Mouse (Mus musculus) common myeloid progenitor, adult 5-6 weeks (primary cell): Measurements from ENCODE around the gene Ivd. TPM values are rescaled to one million over a fixed set of nuclear protein-coding genes. Genes with fewer than 3 reads are reported as not detected.

ENCODE experiments used
- ATAC-seq: replicated peaks from 2 replicates; pipeline ENCODE4 v1.8.0; 2016; ENCODE audit warnings: low read depth, mild to moderate bottlenecking, moderate TSS enrichment, inconsistent platforms; ENCODE audit not compliant: poor library complexity, severe bottlenecking
- total RNA-seq: library from RNA; stranded (forward); fragments of 200-1000, 187-1606 nt; gene quantifications from 2 replicates; pipeline ENCODE4 v1.2.3, GENCODE M21; 2017

The Ivd gene
- total RNA-seq, 1 experiment from 2014 or later = 36.2 TPM

DNA sequence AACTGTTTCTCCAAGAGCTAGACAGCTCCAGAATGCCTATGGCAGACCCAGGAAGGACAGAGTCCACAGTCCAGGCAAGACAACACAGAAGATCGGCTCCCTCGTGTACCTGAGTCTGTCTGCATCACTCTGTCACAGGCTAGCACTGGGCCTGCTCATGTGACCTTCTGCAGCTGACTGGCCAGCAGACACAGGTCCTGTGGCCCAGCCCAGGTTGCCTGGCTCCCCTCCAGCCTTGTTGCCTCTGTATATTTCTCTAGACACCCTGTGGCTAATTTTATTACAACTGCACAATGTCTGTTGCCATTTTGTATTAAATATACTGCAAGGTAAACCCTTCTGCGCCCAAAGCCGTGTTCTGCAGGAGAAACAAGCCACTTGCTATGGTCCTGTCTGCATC is 19.3 kb downstream of the Ivd start:
- ATAC-seq = no peak

DNA sequence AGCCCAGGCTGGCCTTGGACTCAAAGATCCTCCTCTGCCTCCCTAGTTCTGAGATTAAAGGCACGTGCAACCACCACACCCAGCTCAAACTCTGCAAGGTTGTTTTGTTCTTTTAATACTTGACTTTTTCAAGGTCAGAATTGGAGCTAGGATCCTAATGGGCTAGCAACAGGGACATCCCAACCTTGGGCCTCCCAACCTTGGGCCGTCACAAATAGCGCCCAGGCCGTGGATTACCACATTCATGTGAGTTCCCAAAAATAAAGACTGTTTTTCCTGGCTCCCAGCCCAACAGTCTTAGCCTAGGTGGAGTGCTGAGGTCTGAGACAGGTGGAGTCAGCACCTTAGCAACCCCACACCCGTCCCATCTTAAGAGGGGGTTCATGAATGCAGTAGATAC is 20.2 kb downstream of the Ivd start:
- ATAC-seq = no peak

DNA sequence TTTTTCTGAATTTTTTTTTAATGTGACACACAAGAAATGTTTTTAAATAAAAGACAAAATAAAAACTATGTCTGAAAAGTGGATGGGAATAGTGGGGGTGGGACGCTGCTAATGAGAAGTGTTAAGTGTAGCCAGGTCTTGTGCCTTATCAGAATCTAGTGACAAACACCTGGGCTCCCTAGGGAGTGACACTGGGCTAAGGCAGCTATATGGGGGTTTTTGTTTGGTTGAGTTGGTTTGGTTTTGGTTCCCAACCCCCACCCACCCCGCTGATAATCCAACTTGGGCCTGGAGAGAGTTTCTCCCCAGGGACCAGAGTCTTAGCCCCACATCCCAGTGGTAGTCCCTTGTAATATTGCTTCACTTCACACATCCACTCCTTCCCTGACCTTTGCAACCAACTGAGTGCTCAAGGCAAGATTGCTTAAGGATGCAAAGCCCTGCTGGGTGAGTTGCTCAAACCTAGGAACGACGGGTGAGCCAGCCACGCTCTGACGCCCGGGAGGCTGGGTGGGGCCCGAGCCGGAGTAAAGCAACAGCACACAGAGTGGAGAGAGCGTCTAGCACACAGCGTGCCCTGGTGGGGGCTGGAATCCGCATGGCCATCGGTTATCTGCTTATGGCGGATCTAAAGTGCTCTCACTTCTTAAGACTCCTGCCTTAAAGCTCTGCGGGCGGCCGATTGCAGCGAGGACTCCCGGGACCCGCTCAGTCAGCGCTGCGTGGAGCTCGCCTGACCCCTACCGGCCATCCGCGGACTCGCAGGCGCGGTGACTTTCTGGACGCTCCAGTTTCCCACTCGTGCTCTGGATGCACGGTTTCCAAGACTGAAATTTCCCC is 21.3 kb downstream of the Ivd start:
- ATAC-seq = peak; percentile 81

DNA sequence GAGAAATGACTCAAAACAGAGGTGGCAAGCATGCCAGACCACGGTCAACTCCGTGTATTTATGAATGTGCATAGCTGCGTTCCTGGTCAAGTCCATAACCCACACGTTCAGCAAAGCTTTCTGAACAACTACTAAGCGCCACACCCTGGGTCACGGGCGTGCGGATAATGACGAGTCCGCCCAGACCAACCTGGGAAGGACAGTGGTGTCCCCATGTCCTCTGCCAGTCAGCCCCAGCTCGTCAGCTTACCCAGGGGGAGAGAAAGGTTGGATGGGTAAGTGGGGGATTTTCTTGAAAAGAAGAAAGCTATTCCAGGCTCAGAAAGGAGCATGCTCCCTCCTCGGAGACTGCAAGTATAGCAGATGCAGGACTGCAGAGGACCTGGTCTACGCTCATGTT is 25.7 kb downstream of the Ivd start:
- no peak for ATAC-seq

DNA sequence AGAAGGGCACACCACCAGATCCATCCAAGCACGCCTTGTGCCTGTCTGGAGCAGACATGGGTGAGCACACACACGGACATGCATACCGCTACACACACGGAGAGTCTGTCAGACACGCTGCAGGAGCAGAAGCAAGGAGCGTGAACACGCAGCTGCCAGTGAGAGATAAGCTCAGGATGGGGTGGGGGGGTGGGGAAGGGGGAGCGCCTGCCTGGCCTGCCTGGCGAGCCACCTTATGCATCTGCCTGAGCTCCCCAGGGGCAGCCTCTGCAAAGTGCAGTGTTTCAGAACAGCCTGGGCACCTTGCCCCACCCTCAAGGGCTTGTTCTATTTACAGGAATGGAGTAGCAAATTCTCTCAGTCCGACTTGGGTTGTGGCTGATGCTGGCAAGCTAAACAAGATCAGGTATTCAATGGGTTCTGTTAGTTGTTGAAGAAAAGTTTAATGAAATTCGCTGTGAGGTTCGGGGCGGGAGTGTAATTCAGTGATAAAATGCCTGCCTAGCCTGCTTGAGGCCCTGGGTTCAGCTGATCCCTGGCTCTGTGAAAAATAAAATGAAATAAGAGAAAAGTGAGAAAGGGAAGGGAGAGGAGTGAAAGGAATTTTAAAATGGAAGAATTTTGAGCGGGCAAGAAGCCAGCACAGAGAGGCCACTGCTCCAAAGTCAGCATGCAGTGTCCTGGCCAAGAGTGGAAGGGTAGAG is 26.2 kb downstream of the Ivd start:
- ATAC-seq = peak; percentile 56

DNA sequence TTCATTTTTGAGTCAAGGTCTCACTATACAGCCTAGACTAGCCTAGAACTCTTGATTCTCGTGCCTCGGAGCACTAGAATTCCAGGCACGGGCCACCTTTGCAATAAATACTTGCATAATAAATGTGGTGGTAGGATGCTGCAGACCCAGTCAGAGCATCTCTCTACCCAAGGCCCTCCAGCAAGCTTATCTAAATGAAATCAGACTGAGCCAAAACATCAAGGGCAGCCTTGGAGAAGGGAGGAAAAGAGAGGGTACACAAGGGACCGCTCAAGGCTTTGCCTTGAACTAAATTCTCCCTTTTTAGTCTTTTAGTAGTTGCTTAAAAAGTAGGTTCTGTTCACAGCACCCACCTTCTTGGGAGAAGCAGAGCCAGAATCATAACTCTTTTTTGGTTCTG is 29.4 kb downstream of the Ivd start:
- ATAC-seq = no peak

DNA sequence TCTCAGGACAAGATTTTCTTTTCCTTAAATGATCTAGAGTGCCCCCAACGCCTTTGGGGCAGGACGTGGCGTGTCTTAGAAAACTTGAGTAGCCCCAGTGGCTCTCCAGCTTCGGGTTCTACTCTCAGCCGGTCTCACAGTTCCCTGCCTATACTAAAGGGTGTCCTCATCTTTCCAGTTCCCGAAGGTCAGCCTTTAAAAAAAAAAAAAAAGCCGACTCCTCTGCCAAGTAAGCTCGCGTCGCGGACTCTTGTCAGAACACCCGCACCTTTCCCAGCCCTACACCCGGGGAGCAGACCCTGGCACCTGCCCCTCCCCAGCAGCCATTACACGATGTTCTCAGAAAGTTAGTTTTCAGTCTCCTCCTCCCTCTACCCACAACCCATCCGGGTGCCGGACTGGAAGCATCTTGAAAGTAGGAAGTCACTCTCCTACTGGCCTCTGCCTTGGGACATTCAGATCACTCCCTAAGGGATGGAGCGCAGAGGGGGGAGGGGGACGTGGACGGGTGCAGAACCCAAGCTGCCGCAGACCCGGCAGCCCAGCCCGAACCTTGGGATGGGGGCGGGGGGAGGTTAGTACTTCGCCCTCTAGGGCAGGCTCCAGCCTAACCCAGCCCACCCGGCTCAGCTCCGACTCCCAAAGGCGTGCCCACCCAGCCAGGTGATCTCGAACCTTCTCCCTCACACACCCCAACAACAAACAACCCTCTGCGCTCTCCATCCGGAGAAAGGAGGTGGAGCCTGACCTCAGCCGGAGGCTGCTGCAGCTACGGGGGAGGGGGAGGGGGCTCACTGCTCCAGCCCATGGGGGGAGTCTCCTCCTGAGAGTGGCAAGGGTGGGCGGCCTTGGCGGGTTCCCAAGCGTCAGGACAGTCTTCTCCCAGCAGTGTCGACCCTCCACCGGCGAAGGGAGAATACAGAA is 34.5 kb downstream of the Ivd start:
- peak; percentile 40 for ATAC-seq

DNA sequence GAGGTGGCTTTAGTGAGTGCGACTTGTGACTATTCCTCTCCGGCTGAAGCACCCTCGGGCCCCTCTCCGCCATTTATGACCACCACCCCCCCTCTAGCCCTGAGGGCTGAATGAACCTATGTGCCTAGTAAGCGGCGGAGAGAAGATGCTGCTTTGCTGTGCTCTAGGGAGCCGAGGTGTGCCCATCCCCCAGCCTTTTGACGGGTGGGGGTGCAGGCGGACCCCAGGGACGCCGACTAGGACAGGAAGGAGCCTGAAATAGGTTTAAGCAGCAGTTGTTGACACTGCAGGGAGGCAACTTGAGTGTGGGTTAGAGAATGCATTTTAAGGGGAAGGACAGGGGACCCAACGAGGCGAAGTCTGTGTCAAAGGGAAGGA is 35.1 kb downstream of the Ivd start:
- ATAC-seq = no peak

DNA sequence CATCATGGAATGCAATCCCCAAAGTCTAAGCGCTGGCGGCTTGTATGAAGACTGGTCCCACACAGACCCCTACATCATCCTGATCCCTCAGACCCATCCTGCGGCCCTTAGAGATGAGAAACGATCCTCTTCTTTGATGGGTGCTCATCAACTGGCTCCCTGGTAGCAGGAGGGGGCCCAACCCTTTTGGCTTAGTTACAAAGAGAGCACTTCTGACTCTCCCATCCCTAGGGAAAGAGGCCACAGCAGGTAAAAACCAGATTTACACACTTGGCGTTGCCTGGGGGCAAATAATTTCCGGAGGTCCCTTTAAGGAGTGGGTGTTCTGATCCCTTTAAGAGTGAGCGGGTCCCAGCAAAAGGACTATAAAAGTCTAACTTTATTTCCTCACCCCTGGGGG is 35.6 kb downstream of the Ivd start:
- ATAC-seq = no peak

DNA sequence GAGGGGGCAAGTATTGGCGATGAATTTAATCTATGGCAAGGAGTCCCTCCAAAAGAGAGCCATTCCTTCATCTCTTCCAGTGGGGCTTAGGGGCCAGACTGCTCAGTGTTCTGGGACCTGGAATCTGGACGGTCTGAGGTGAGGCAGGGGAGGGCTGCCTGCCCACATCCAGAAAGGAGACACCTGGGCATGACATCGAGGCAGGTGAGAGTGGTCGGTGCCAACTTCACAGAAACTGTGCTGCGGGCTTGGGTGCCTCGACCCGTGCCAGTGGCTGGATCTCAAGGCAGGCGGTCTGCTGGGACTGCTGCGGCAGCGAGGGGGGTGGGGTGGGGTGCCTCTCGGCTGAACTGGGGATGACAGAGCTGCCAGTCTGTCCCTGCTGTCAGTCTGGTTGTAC is 36.1 kb downstream of the Ivd start:
- ATAC-seq = no peak

DNA sequence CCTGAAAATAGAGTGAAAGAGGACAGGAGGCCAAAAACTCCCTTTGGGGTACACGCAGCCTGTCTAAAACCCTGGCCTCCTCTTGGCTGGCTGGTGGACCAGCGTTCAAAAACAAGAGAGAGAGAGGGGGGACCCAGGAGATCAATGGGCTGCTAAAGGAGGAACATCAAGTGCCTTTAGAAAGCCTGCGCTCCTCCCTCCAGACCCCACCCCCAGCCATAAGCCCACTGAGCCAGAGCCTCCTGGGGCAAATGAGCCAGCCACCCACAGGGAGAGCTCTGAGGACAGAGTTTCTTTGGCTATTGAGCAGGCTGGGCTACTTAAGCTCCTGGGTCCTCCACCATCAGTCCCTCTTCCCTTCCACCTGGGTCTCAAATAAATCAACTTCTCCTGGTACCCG is 37.0 kb downstream of the Ivd start:
- ATAC-seq = no peak

DNA sequence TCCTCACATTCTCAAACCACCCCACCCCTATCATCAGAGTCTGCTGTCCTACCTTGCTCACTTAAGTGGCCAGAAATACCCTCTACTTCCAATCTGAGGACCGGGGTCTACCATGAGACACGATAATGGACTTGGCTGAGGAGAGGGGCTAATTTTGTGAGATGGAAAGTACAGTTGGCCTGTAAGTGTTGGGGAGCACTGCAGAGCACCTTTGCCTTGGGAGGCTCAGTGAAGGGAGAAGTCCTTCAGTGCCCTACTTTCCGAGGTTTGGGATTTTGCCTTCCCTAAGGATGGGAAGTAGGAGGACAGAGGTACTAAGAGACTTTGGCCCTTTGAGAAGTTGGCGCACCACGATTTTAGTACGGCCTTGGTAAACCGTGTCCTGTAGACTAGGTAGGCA is 37.6 kb downstream of the Ivd start:
- no peak for ATAC-seq

DNA sequence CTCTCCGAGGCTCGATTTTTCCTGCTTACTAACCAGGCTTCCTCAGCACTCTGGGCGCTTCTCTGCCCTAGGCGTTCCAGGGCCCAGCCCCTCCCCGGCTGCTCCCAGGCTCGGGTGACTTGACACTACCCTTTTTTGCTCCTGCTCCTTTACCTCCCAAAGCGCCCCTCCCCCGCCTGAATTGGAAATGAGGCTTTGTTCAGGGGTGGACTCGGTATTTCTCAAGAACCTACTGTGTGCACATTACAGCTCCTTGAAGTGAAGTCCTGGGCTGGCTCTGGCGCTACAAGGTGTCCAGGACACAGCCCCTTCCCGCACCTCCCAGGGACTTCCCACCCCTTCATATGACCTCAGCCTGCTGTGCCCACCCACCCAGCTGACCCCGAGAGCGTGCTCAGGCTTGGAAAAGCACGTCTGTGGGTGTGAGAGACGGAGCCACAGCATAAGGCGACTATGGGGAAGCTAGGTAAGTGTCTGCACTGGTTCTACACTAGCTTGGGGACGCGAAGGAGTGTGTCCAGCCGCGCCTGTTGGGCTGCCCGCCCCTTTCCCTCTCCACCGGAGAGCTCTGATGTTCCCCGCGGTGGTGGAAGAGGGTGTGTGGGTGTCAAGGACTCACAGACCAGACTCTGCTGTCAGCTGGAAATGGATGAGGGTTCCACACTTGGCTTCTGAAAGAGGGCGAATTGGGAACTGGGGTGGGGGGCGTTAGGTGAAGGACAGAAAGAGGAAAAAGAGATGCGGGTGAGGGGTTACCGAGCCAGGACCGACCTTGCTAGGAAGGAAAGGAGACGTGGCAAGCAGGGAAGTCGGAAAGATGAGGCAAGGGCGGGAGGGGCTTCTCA is 38.4 kb downstream of the Ivd start, which contains the start of gene Bahd1:
TSS of gene Bahd1 (plus strand) at position 397 of the 845 bp plus-strand sequence.
- 0 out of 2 replicates have a peak, but pooled peaks have one; percentile 15 for ATAC-seq

DNA sequence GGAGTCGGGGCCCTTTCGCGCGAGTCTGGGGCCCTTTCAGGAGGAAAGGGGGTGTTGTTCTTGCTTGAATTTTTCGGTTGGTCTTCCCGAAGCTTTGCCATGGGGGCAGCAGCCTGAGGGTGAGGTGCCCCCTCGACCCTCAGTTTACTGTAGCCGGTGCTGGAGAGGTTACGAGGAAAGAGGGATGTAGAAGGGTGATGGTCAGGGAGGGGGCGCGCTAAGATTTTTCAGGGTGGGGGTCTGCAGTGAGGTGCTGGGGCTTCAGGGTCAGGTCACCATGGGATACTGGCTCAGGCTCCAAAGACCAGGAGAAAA is 39.0 kb downstream of the Ivd start:
- ATAC-seq = no peak

DNA sequence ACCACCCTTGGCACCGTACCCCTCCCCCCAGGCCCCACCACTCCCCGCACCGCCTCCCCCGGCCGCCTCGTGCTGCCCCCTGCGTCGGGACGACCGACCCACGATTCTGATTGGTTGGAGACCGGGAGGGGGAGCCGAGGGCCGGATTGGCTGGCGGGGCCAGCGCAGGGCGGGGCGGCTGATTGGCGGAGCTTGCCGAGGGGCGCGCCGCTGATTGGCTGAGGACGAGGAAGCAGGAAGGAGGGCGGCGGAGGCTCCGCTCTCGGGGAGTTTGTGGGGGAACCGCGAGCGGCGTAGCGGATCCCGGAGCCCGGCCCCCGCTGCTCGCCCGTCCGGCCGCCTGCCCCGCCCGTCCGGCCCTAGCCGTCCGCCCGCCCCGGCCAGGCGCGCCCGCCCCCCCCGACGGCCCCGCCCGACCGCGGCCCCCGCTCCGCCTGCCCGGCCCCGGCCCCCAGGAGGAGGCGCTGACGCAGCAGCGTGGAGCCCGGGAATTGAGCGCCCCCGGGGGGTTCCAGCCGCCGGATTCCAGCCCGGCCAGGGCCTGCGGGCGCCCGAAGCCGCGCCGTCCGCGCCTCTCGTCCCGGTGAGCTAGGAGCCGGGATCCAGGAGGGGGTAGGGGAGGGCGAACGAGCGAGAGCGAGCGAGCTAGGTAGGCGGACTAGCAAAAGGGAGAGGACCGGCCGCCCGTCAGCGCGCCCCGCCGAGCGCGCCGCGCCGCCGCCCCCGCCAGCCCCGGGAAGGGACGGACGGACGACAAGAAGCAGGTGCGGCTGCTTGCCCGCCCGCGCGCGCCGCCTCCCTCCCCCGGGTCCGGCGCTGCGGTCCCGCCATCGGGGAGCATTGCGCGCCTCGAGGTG is 39.6 kb downstream of the Ivd start:
- peak; percentile 76 for ATAC-seq

DNA sequence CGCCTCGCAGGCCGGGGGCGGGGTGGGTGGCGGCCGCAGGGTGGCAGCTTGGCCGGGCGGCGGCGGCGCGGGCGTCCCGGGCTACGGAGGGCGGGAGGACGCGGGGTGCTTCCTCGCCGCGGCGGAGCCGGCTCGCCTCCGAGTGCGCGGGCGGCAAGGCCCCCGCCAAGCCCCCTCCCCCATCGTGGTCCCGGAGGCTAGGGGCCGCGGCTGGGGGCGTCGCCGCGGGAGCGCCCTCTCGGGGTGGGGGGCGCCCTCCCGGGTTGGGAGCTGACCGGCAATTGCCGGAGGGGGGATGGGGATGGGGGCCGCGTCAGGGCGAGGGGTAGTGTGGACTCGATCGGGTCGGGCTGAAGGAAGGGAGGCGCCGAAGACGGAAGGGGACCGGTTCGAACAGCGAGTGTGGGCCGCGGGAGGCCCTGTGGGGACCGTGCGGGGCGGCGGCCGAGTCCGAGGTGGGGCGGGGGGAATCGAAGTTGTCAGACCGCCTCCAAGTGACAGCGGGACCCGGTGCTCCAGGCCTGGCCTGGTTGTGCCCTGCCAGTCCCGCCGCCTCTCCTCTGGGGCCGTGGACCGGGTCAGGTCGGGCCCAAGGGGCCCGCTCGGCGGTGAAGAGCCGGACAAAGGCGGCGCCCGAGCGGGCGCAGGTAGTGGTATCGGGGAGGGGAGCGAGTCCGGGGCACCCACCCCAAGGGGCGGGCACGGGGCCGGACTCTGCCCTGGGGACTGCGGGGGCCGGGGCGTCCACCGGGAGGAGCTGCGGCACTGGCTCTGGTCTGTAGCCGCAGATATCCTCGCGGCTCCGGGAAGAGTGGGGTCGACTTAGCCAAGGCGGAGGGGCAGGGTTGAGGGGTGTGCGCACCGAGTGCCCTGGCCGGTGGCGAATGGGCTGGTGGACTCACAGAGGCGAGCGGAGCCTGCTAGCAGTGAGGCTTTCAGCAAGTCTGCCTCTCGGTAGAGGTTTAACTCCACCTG is 40.6 kb downstream of the Ivd start:
- ATAC-seq = no peak

DNA sequence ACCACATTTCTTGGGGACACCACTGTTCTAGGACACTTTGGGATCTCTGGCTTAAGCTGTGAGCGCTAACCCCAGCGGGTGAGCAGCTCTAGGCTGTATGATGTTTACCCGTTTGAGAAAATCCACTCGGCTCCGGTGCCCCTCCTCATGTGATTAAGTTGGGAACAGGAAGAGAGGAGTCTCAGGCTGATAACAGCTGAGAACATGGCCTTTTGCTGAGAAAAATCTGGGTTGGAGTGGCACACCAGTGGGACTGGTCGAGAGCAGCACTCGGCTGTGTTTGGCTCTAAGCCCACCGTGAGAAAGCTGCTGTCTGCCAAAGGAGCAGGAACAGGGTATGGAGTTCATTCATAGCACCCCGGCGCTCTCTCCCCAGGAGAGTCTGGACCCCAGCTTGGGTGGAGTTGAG is 41.6 kb downstream of the Ivd start:
- no peak for ATAC-seq
